Mouse (Mus musculus): ENCODE data around the gene Cdc27. TPM values are rescaled to one million over a fixed set of nuclear protein-coding genes. Genes with fewer than 3 reads are reported as not detected.

Cdc27 gene
- polyA plus RNA-seq, 1 experiment, result 3.2 TPM

DNA sequence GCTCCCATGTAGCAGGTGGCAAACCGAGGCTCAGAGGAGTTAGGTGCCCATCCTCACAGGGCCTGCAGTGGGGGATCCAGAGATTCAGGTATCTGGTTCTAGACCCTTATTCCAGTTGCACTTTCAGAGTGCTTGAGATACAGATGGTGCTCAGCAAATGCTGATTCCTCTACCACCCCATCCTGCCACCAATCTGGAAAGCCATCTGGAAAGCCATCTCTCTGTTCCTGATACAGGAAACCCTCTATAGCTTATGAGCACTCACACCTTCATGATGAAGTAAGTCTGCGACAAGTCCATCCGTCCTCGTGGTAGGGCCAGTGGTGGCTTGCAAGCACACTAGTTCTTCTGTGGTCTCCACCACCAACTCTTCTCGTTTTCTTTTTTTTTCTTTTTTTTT lies 30.2 kb upstream of the Cdc27 start:
- WGBS, result 60% methylated on average over 5 of the region's 5 CpGs
- DNase-seq (ENCODE audit: low read depth in 1 of 2, low spot score in 2 of 2), result no peak

DNA sequence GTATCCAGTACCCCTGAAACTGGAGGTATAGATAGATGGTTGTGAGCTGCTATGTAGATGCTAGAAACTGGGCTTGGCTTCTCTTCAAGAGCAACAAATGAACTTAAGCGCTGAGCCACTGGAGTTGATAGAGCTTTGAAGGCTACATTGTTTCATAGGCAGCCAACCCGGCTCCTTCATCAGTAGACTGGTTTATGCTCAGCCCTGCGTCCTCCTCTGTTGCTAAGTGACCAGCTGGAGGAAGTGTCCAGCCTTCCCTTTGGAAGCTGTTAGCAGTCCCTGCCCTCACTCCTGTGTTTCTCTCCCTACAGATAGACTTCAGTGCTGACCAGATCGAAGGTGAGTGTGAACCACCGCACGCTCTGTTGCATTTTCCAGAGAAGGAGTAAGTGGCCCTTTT lies 29.7 kb upstream of the Cdc27 start:
- no peaks in the 10 kb centered on the region for H3K27me3 ChIP-seq (ENCODE audit: control insufficient read depth, insufficient read depth, low read length)
- no peak for TF ChIP-seq POLR2A (IDR thresholded peaks at IDR 0.05; ENCODE audit: low read depth, low read length)
- TF ChIP-seq CTCF (IDR thresholded peaks at IDR 0.05; ENCODE audit: extremely low read depth, insufficient read depth, insufficient read length, insufficient replicate concordance), result no peak
- no peaks in the 10 kb centered on the region for H3K36me3 ChIP-seq (ENCODE audit: control insufficient read depth, insufficient read depth, low read length)
- H3K4me1 ChIP-seq (ENCODE audit: control insufficient read depth, insufficient read depth, insufficient read length), result peaks cover 4% of the 10 kb centered on the region; the same call in 1 of the 2 replicates
- H3K27ac ChIP-seq (ENCODE audit: insufficient read depth, low read length), result no peak overlapping the region
- WGBS, result 89% methylated on average over 6 of the region's 6 CpGs
- no peak overlapping the region for H3K4me3 ChIP-seq (ENCODE audit: extremely low read depth, insufficient read depth, insufficient read length)
- no peak for DNase-seq (ENCODE audit: low read depth in 1 of 2, low spot score in 2 of 2)

More for the DNA sequence above, 30.2 kb upstream of the Cdc27 start:
- TF ChIP-seq POLR2A (IDR thresholded peaks at IDR 0.05; ENCODE audit: low read depth, low read length), result no peak
- Histone ChIP-seq H3K4me1 (ENCODE audit: control insufficient read depth, insufficient read depth, insufficient read length) (peaks cover 4% of the 10 kb centered on the region; the same call in 1 of the 2 replicates), H3K36me3 (ENCODE audit: control insufficient read depth, insufficient read depth, low read length) (no peaks in the 10 kb centered on the region), H3K4me3 (ENCODE audit: extremely low read depth, insufficient read depth, insufficient read length) (no peak overlapping the region), H3K27ac (ENCODE audit: insufficient read depth, low read length) (no peak overlapping the region), H3K27me3 (ENCODE audit: control insufficient read depth, insufficient read depth, low read length) (no peaks in the 10 kb centered on the region)

- Histone ChIP-seq H3K4me1 (ENCODE audit: control insufficient read depth, insufficient read depth, insufficient read length) (peaks cover 4% of the 10 kb centered on the region; the same call in 1 of the 2 replicates), H3K27ac (ENCODE audit: insufficient read depth, low read length) (no peak overlapping the region), H3K36me3 (ENCODE audit: control insufficient read depth, insufficient read depth, low read length) (no peaks in the 10 kb centered on the region), H3K27me3 (ENCODE audit: control insufficient read depth, insufficient read depth, low read length) (no peaks in the 10 kb centered on the region), H3K4me3 (ENCODE audit: extremely low read depth, insufficient read depth, insufficient read length) (no peak overlapping the region)
- DNase-seq (ENCODE audit: low read depth in 1 of 2, low spot score in 2 of 2), result no peak
- WGBS, result 94% methylated on average over 8 of the region's 8 CpGs
- TF ChIP-seq POLR2A (IDR thresholded peaks at IDR 0.05; ENCODE audit: low read depth, low read length), result no peak
- no peak for TF ChIP-seq CTCF (IDR thresholded peaks at IDR 0.05; ENCODE audit: extremely low read depth, insufficient read depth, insufficient read length, insufficient replicate concordance)
Measured at GRCm38 (mm10) chr11:104579575-104579974, 29.2 kb upstream of the Cdc27 start.

DNA sequence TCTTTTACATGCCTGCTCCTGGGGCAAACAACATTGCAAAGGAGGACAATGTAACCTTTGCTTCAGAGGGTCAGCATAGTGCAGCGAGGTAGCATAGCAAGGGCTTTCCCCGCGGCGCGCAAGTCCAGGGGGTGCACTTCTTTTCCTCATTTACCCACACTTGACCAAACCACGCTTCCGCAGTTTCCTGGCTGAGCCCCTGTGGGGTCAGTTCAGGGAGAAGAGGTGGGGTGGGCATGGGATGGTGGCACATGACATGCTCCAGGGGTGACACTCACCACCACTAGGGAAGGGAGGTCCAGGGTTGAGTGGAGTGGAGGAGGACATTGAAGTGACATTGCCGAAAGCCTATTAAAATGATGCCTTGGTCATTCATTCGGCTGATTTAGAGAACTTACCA lies 28.7 kb upstream of the Cdc27 start:
- H3K27ac ChIP-seq (ENCODE audit: insufficient read depth, low read length), result no peak overlapping the region
- peaks cover 4% of the 10 kb centered on the region; the same call in 1 of the 2 replicates for H3K4me1 ChIP-seq (ENCODE audit: control insufficient read depth, insufficient read depth, insufficient read length)
- H3K36me3 ChIP-seq (ENCODE audit: control insufficient read depth, insufficient read depth, low read length), result no peaks in the 10 kb centered on the region
- TF ChIP-seq CTCF (IDR thresholded peaks at IDR 0.05; ENCODE audit: extremely low read depth, insufficient read depth, insufficient read length, insufficient replicate concordance), result no peak
- TF ChIP-seq POLR2A (IDR thresholded peaks at IDR 0.05; ENCODE audit: low read depth, low read length), result no peak
- H3K27me3 ChIP-seq (ENCODE audit: control insufficient read depth, insufficient read depth, low read length), result no peaks in the 10 kb centered on the region
- DNase-seq (ENCODE audit: low read depth in 1 of 2, low spot score in 2 of 2), result no peak
- H3K4me3 ChIP-seq (ENCODE audit: extremely low read depth, insufficient read depth, insufficient read length), result no peak overlapping the region
- WGBS, result 66% methylated on average over 9 of the region's 9 CpGs

GRCm38 (mm10) chr11:104578074-104578473 lies 27.7 kb upstream of the Cdc27 start:
- H3K4me1 ChIP-seq (ENCODE audit: control insufficient read depth, insufficient read depth, insufficient read length), result peaks cover 2% of the 10 kb centered on the region; the same call in 1 of the 2 replicates

GRCm38 (mm10) chr11:104576772-104577612 lies 26.6 kb upstream of the Cdc27 start:
- Histone ChIP-seq H3K4me3 (ENCODE audit: extremely low read depth, insufficient read depth, insufficient read length) (no peak overlapping the region), H3K4me1 (ENCODE audit: control insufficient read depth, insufficient read depth, insufficient read length) (no peaks in the 10 kb centered on the region; the same call in 1 of the 2 replicates), H3K27me3 (ENCODE audit: control insufficient read depth, insufficient read depth, low read length) (no peaks in the 10 kb centered on the region), H3K36me3 (ENCODE audit: control insufficient read depth, insufficient read depth, low read length) (no peaks in the 10 kb centered on the region), H3K27ac (ENCODE audit: insufficient read depth, low read length) (no peak overlapping the region)
- TF ChIP-seq CTCF (IDR thresholded peaks at IDR 0.05; ENCODE audit: extremely low read depth, insufficient read depth, insufficient read length, insufficient replicate concordance) (no peak), POLR2A (IDR thresholded peaks at IDR 0.05; ENCODE audit: low read depth, low read length) (no peak)
- WGBS, result 68% methylated on average over 10 of the region's 10 CpGs
- no peak for DNase-seq (ENCODE audit: low read depth in 1 of 2, low spot score in 2 of 2)

More at GRCm38 (mm10) chr11:104578074-104578473, 27.7 kb upstream of the Cdc27 start:
- WGBS, result 77% methylated on average over 5 of the region's 5 CpGs
- DNase-seq (ENCODE audit: low read depth in 1 of 2, low spot score in 2 of 2), result no peak
- no peak overlapping the region for H3K27ac ChIP-seq (ENCODE audit: insufficient read depth, low read length)
- TF ChIP-seq POLR2A (IDR thresholded peaks at IDR 0.05; ENCODE audit: low read depth, low read length) (no peak), CTCF (IDR thresholded peaks at IDR 0.05; ENCODE audit: extremely low read depth, insufficient read depth, insufficient read length, insufficient replicate concordance) (no peak)
- no peak overlapping the region for H3K4me3 ChIP-seq (ENCODE audit: extremely low read depth, insufficient read depth, insufficient read length)
- H3K27me3 ChIP-seq (ENCODE audit: control insufficient read depth, insufficient read depth, low read length), result no peaks in the 10 kb centered on the region
- H3K36me3 ChIP-seq (ENCODE audit: control insufficient read depth, insufficient read depth, low read length), result no peaks in the 10 kb centered on the region

- Histone ChIP-seq H3K36me3 (ENCODE audit: control insufficient read depth, insufficient read depth, low read length) (no peaks in the 10 kb centered on the region), H3K27me3 (ENCODE audit: control insufficient read depth, insufficient read depth, low read length) (peaks cover 3% of the 10 kb centered on the region; the same call in 1 of the 2 replicates), H3K27ac (ENCODE audit: insufficient read depth, low read length) (no peak overlapping the region), H3K4me1 (ENCODE audit: control insufficient read depth, insufficient read depth, insufficient read length) (peaks cover 3% of the 10 kb centered on the region; the same call in 1 of the 2 replicates), H3K4me3 (ENCODE audit: extremely low read depth, insufficient read depth, insufficient read length) (no peak overlapping the region)
- no peak for TF ChIP-seq CTCF (IDR thresholded peaks at IDR 0.05; ENCODE audit: extremely low read depth, insufficient read depth, insufficient read length, insufficient replicate concordance)
- no peak for TF ChIP-seq POLR2A (IDR thresholded peaks at IDR 0.05; ENCODE audit: low read depth, low read length)
- 59% methylated on average over 2 of the region's 2 CpGs for WGBS
- no peak for DNase-seq (ENCODE audit: low read depth in 1 of 2, low spot score in 2 of 2)
Measured at GRCm38 (mm10) chr11:104572566-104572965, 22.1 kb upstream of the Cdc27 start.
